In genomic region chr2:43592001-43592704, GRCm38 (mm10) we compare ENCODE assay signal across 15 mouse cellular contexts. TPM values are rescaled to one million over a fixed set of nuclear protein-coding genes. Genes with fewer than 3 reads are reported as not detected.
"Had no signal": no experiment of that assay in that cellular context is flagged by ENCODE, and none has a peak within 500 bp of the region (broad histone marks: within the 10 kb centered on the region; RNA-seq: fewer than 3 reads in every experiment).

No protein-coding gene starts in this region.

- H3K36me3 ChIP-seq: intestine, embryonic 15.5 days; liver, embryonic 15.5 days; lung, embryonic 15.5 days; midbrain, embryonic 13.5 days had no signal

- H3K9me3 ChIP-seq: intestine, embryonic 15.5 days; liver, embryonic 15.5 days; lung, embryonic 15.5 days; midbrain, embryonic 13.5 days had no signal

- DNase-seq: kidney, adult 18-20 months; kidney, postnatal 25 days; layer of hippocampus, postnatal 36 days; lung, postnatal 14 days; thymus, adult 18-20 months; thymus, postnatal 36 days had no signal

- H3K4me3 ChIP-seq: intestine, embryonic 15.5 days; left cerebral cortex, adult 2 months; liver, embryonic 15.5 days; lung, embryonic 15.5 days; midbrain, embryonic 13.5 days had no signal

- H3K27ac ChIP-seq: intestine, embryonic 15.5 days; left cerebral cortex, adult 2 months; liver, embryonic 15.5 days; lung, embryonic 15.5 days; macrophage; midbrain, embryonic 13.5 days had no signal

- H3K9ac ChIP-seq: intestine, embryonic 15.5 days; liver, embryonic 15.5 days; lung, embryonic 15.5 days; midbrain, embryonic 13.5 days had no signal

- H3K4me2 ChIP-seq: intestine, embryonic 15.5 days; liver, embryonic 11.5 days; liver, embryonic 15.5 days; lung, embryonic 15.5 days; midbrain, embryonic 13.5 days had no signal

- ATAC-seq: intestine, embryonic 15.5 days; midbrain, embryonic 13.5 days had no signal

- H3K4me1 ChIP-seq: intestine, embryonic 15.5 days; liver, embryonic 15.5 days; lung, embryonic 15.5 days; midbrain, embryonic 13.5 days had no signal

- H3K27me3 ChIP-seq: intestine, embryonic 15.5 days; liver, embryonic 15.5 days; lung, embryonic 15.5 days; midbrain, embryonic 13.5 days had no signal

RNA-seq across cellular contexts. Expression of gene Kynu, which starts 37.0 kb away (rescaled TPM):
- polyA plus RNA-seq: neural tube, embryonic 14.5 days; testis, adult 2 months had no signal
